10 mouse cellular contexts compared by ENCODE assay signal in the genomic region with DNA sequence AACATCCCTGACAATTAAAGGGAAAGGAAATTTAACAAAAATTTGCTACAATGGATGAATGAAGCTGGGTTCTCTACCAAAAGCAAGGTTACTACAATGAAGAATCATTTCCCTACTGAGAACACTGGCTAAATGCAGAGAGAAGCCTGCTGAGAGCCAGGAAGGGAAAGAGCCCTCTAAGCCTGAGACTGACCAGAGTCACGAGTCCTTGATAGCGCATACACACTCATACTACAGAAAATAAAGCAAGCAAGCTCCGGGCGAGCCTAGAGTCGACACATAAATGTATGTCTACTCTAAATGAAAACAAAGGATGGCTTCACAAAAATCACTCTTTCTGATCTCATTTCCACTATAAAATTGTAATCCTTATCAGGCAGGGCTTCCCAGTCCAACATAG. TPM values are rescaled to one million over a fixed set of nuclear protein-coding genes. Genes with fewer than 3 reads are reported as not detected.
A peak's percentile ranks its signal among the peaks of the same experiment; 100 is the strongest.
DNase-seq lines count a peak whose midpoint lies in the region; ATAC-seq and TF ChIP-seq lines count a peak whose summit lies in the region.
"Had no signal": no experiment of that assay in that cellular context is flagged by ENCODE, and none has a peak within 500 bp of the region (broad histone marks: within the 10 kb centered on the region; RNA-seq: fewer than 3 reads in every experiment).

No protein-coding gene starts in this region.

- no peak overlapping the region for H3K27ac ChIP-seq in forebrain, embryonic 14.5 days (ENCODE audit: low read depth, low read length)
- no peak overlapping the region for H3K27ac ChIP-seq in forebrain, embryonic 11.5 days (ENCODE audit: low read depth, low read length)
- no peak overlapping the region for H3K27ac ChIP-seq in kidney, postnatal 0 days
- no peak overlapping the region for H3K27ac ChIP-seq in forebrain, postnatal 0 days (ENCODE audit: low read depth, low read length)
- no peak overlapping the region for H3K27ac ChIP-seq in midbrain, embryonic 13.5 days

- no peak for DNase-seq in forebrain, embryonic 14.5 days (ENCODE audit: low spot score)
- no peak for DNase-seq in forebrain, embryonic 11.5 days (ENCODE audit: low spot score)
- DNase-seq in kidney, postnatal 0 days (ENCODE audit: low spot score) = no peak
- no peak for DNase-seq in kidney, postnatal 14 days
- DNase-seq in forebrain, postnatal 0 days = no peak
- DNase-seq in adrenal gland, adult 2 months = no peak
- no peak for DNase-seq in embryo, embryonic 9.5 days (ENCODE audit: extremely low spot score)
- DNase-seq: cerebellum, adult 9-10 months had no signal

- H3K9ac ChIP-seq in forebrain, embryonic 14.5 days (ENCODE audit: low read length) = peak overlapping the region; percentile 59; the same call in 1 of the 2 replicates
- no peak overlapping the region for H3K9ac ChIP-seq in forebrain, embryonic 11.5 days (ENCODE audit: low read length)
- no peak overlapping the region for H3K9ac ChIP-seq in kidney, postnatal 0 days (ENCODE audit: low read depth, low read length)
- no peak overlapping the region for H3K9ac ChIP-seq in forebrain, postnatal 0 days
- H3K9ac ChIP-seq in midbrain, embryonic 13.5 days (replicated peaks) = peak overlapping the region; percentile 10; the same call in 1 of the 2 replicates

- H3K36me3 ChIP-seq in forebrain, embryonic 14.5 days (ENCODE audit: control insufficient read depth, insufficient read depth, low read length) = no peaks in the 10 kb centered on the region
- H3K36me3 ChIP-seq in forebrain, embryonic 11.5 days (ENCODE audit: control insufficient read depth, insufficient read depth, low read length) = no peaks in the 10 kb centered on the region
- no peaks in the 10 kb centered on the region for H3K36me3 ChIP-seq in kidney, postnatal 0 days (ENCODE audit: insufficient read depth, low read length)
- no peaks in the 10 kb centered on the region for H3K36me3 ChIP-seq in forebrain, postnatal 0 days (ENCODE audit: insufficient read depth)
- no peaks in the 10 kb centered on the region for H3K36me3 ChIP-seq in midbrain, embryonic 13.5 days

- H3K4me3 ChIP-seq in forebrain, embryonic 14.5 days (ENCODE audit: low read depth, low read length) = no peak overlapping the region
- no peak overlapping the region for H3K4me3 ChIP-seq in forebrain, embryonic 11.5 days (ENCODE audit: low read depth, low read length)
- H3K4me3 ChIP-seq in kidney, postnatal 0 days (replicated peaks; ENCODE audit: low read depth, low read length) = no peak overlapping the region; the same call in 1 of the 2 replicates
- H3K4me3 ChIP-seq in forebrain, postnatal 0 days (ENCODE audit: low read depth, low read length) = no peak overlapping the region
- H3K4me3 ChIP-seq in midbrain, embryonic 13.5 days (replicated peaks) = no peak overlapping the region
- H3K4me3 ChIP-seq: myocyte had no signal

- no peak for TF ChIP-seq CTCF in kidney, postnatal 0 days (IDR thresholded peaks at IDR 0.05; ENCODE audit: low read depth)
- no peak for TF ChIP-seq CTCF in forebrain, postnatal 0 days (IDR thresholded peaks at IDR 0.05; ENCODE audit: low read depth)

- H3K9me3 ChIP-seq in forebrain, embryonic 14.5 days (replicated peaks; ENCODE audit: control insufficient read depth, low read length) = no peaks in the 10 kb centered on the region
- H3K9me3 ChIP-seq in forebrain, embryonic 11.5 days (ENCODE audit: control insufficient read depth, low read length) = no peaks in the 10 kb centered on the region
- H3K9me3 ChIP-seq in kidney, postnatal 0 days (replicated peaks; ENCODE audit: low read length) = no peaks in the 10 kb centered on the region
- no peaks in the 10 kb centered on the region for H3K9me3 ChIP-seq in forebrain, postnatal 0 days (ENCODE audit: low read length)
- no peaks in the 10 kb centered on the region for H3K9me3 ChIP-seq in midbrain, embryonic 13.5 days

- ATAC-seq in forebrain, embryonic 14.5 days = no peak
- ATAC-seq in forebrain, embryonic 11.5 days (replicated peaks; ENCODE audit: low FRiP score) = no peak
- ATAC-seq in kidney, postnatal 0 days (replicated peaks; ENCODE audit: low FRiP score, low read depth) = no peak
- ATAC-seq in forebrain, postnatal 0 days = no peak
- no peak for ATAC-seq in midbrain, embryonic 13.5 days

- peaks cover 36% of the 10 kb centered on the region for H3K4me1 ChIP-seq in forebrain, embryonic 14.5 days (ENCODE audit: control insufficient read depth, insufficient read depth, low read length)
- peaks cover 22% of the 10 kb centered on the region for H3K4me1 ChIP-seq in forebrain, embryonic 11.5 days (replicated peaks; ENCODE audit: control insufficient read depth, insufficient read depth, low read length)
- peaks cover 29% of the 10 kb centered on the region; the same call in 1 of the 2 replicates for H3K4me1 ChIP-seq in kidney, postnatal 0 days (replicated peaks; ENCODE audit: insufficient read depth, low read length)
- H3K4me1 ChIP-seq in forebrain, postnatal 0 days (ENCODE audit: insufficient read depth) = no peaks in the 10 kb centered on the region
- peaks cover 70% of the 10 kb centered on the region for H3K4me1 ChIP-seq in midbrain, embryonic 13.5 days (replicated peaks)

- 66% methylated on average over 5 of the region's 5 CpGs for WGBS in forebrain, embryonic 14.5 days
- WGBS in forebrain, embryonic 11.5 days = 64% methylated on average over 5 of the region's 5 CpGs
- 56% methylated on average over 5 of the region's 5 CpGs for WGBS in kidney, postnatal 0 days
- WGBS in forebrain, postnatal 0 days = 63% methylated on average over 5 of the region's 5 CpGs
- WGBS in midbrain, embryonic 13.5 days = 61% methylated on average over 5 of the region's 5 CpGs

- no peaks in the 10 kb centered on the region for H3K27me3 ChIP-seq in forebrain, embryonic 14.5 days (replicated peaks; ENCODE audit: control insufficient read depth, insufficient read depth, low read length)
- no peaks in the 10 kb centered on the region for H3K27me3 ChIP-seq in forebrain, embryonic 11.5 days (ENCODE audit: control insufficient read depth, insufficient read depth, low read length)
- no peaks in the 10 kb centered on the region for H3K27me3 ChIP-seq in kidney, postnatal 0 days (ENCODE audit: insufficient read depth, low read length)
- no peaks in the 10 kb centered on the region for H3K27me3 ChIP-seq in forebrain, postnatal 0 days (ENCODE audit: insufficient read depth, low read length)
- no peaks in the 10 kb centered on the region for H3K27me3 ChIP-seq in midbrain, embryonic 13.5 days

- peak overlapping the region; percentile 50; the same call in 1 of the 2 replicates for H3K4me2 ChIP-seq in forebrain, embryonic 14.5 days (ENCODE audit: low read length)
- H3K4me2 ChIP-seq in forebrain, embryonic 11.5 days (ENCODE audit: low read depth, low read length, severe bottlenecking) = no peak overlapping the region
- H3K4me2 ChIP-seq in kidney, postnatal 0 days (ENCODE audit: low read length) = peak overlapping the region; percentile 65
- peak overlapping the region; percentile 6; the same call in 1 of the 2 replicates for H3K4me2 ChIP-seq in forebrain, postnatal 0 days (ENCODE audit: low read depth)
- H3K4me2 ChIP-seq in midbrain, embryonic 13.5 days (replicated peaks) = peak overlapping the region; percentile 46; the same call in 1 of the 2 replicates

RNA-seq across cellular contexts. Expression of gene Adgrl2, which starts 31.6 kb away (rescaled TPM):
- 69.4 and 92.3 TPM in 2 replicates for polyA plus RNA-seq in forebrain, embryonic 14.5 days (2014; fragmentation: Nextera tagmentation; extraction: Ambion mirVana)
- polyA plus RNA-seq in forebrain, embryonic 11.5 days (2014; fragmentation: Nextera tagmentation; extraction: Ambion mirVana) = 112 and 116 TPM in 2 replicates
- polyA plus RNA-seq in kidney, postnatal 0 days (2015; fragmentation: Nextera tagmentation; extraction: Ambion mirVana) = 41.8 and 42.5 TPM in 2 replicates
- 100 and 116 TPM in 2 replicates for total RNA-seq in forebrain, postnatal 0 days (2014; rRNA removed)
- 66.3 and 73.6 TPM in 2 replicates for polyA plus RNA-seq in forebrain, postnatal 0 days (2015; fragmentation: Nextera tagmentation; extraction: Ambion mirVana)
- polyA plus RNA-seq in midbrain, embryonic 13.5 days (2015; fragmentation: Nextera tagmentation; extraction: Ambion mirVana) = 120 and 125 TPM in 2 replicates
- 10 to 100 TPM; 49.1 to 69.0 TPM for total RNA-seq in adrenal gland, adult 2 months (2021)
- polyA plus RNA-seq in adrenal gland, adult 2 months (2012; rRNA removed) = 64.8 and 70.5 TPM in 2 replicates

Comparison
In these comparisons a context has a peak if more than half of its experiments do, and no peak if none do; other contexts are left out.
1. H3K9ac ChIP-seq: peak in forebrain, embryonic 14.5 days (single experiment) and midbrain, embryonic 13.5 days (single experiment); none in forebrain, embryonic 11.5 days (single experiment), kidney, postnatal 0 days (single experiment) and forebrain, postnatal 0 days (single experiment).